Mouse (Mus musculus) layer of hippocampus, adult 18-20 months (tissue): ENCODE measurements around the gene Nucb1. TPM values are rescaled to one million over a fixed set of nuclear protein-coding genes. Genes with fewer than 3 reads are reported as not detected.
"Not testable (repeated sequence)": the region's sequence is repeated elsewhere in the genome, so short reads cannot be mapped to it uniquely, and the experiment has no call there.

Source experiments
- DNase-seq, 2 experiments: peaks; one replicate each; pipeline ENCODE4 v3.0.0; 2022; ENCODE audit warnings: low spot score in 2 of 2
- total RNA-seq, 2 experiments: library from RNA; stranded (reverse); gene quantifications; 2 replicates each; pipeline ENCODE4 v1.2.3; 2021

Gene Nucb1
- total RNA-seq, 2 experiments from 2014 or later, result 109 to 110 TPM

DNA sequence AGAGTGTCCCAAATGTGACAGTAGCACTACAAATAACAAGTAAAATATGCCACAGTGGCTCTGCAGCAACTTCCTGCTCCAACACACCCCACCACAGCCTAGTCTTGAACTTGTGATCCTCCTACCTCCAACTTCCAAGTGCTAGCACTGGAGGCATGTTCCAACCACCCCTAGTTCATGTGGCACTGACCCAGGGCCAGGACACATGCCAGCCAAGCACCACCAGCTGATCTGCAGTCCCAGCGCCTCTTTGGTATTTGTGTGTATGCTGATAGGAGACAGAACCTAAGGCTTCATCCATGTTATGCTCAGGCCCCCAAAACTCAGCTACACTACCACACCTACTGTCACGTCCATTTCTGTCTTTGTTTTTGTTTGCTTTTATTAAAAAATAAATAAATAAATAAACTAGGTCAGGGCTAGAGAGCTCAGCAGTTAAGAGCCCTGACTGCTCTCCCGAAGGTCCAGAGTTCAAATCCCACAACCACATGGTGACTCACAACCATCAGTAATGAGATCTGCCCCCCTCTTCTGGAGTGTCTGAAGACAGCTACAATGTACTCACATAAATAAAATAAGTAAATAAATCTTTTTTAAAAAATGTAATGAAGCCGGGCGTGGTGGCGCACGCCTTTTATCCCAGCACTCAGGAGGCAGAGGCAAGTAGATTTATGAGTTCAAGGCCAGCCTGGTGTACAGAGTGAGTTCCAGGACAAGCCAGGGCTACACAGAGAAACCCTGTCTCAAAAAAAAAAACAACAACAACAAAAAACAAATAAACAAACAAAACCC is 46.0 kb downstream of the Nucb1 start:
- DNase-seq, result no peak

DNA sequence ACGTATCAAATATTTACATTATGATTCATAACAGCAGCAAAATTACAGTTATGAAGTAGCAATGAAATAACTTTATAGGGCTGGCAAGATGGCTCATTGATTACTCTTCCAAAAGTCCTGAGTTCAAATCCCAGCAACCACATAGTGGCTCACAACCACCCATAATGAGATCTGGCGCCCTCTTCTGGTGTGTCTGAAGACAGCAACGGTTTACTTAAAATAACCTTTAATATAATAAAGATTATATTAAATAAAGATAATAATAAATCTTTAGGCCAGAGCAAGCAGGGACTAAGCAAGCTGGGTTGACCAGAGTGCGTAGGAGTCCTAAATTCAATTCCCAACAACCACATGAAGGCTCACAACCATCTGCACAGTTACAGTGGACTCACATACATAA is 47.3 kb downstream of the Nucb1 start:
- DNase-seq, result not testable (repeated sequence)

DNA sequence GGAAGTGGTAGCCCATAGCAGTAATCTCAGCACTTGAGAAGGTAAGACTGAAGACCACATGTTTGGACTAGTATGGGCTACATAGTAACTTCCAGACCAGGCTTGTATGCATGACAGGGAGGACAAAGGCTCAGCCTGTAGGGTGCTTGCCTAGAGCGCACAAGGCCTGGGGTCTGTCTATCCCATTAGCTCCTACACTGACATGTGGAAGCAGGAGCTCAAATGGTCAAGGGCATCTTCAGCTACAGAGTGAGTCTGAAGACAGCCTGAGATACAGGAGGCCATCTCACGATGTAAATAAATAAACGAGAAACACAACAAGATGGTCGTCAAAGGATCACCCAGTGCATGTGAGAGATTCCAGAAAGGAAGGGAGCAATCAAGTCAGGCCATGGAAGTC is 47.9 kb downstream of the Nucb1 start:
- no peak for DNase-seq

DNA sequence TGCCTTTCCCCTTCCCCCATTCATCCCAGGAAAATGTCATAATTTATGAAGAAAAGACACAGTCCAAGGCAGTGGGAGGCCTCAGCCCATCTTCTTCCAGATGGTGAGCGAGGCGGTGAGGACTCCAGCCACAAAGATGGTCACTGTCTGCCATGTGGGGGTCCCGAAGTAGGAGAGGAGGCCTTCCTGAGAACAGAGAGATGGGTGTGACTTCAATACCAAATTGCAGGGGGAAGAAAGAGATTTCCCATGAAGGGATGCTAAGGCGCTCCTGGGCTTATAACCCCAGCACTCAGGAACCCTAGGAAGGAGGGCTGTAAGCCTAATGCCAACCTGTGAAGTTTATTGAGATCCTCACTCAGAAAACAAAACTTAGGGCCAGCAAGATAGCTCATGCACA is 48.4 kb downstream of the Nucb1 start:
- DNase-seq, result no peak

DNA sequence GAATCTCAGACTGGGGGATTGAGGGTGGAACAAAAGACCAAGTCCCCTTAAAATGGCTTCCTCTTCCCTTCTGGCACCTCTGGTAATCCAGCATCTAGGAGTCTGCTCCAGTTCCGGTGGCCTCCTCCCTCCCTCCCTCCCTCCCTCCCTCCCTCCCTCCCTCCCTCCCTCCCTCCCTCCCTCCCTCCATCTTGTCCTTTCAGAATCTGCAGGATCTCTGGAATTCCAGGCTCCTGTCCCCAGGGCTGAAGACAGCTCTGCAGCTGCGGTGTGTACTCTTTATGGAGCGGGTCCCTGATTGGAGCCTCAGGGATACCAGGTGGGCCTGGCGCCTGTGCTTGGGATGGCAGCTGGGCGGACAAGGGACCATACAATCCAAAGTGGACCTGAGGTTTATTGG is 48.9 kb downstream of the Nucb1 start:
- DNase-seq, result no peak

DNA sequence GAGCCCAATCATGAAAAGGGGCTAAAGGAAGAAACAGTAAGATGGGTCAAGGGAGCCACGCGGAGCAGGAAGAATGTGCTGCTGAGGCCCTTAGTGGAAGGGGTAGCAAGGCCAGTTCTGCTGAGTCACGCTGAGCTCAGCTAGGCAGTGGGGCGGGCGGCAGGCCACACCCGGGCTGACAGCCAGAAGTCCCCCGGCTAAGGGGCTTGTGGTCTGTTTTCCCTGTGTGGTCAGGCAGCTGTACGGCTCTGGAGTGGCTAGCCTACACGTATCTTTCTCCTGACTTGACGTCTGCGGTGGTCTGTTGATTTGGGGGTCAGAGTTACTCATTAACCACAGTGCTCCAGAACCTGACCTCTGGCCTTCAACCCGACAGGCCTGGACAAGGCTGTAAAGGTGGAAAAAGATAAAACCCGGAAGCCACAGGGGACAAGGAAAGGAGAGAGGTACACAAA is 49.3 kb downstream of the Nucb1 start:
- DNase-seq, result peak in 1 of 2 experiments; percentile 43

DNA sequence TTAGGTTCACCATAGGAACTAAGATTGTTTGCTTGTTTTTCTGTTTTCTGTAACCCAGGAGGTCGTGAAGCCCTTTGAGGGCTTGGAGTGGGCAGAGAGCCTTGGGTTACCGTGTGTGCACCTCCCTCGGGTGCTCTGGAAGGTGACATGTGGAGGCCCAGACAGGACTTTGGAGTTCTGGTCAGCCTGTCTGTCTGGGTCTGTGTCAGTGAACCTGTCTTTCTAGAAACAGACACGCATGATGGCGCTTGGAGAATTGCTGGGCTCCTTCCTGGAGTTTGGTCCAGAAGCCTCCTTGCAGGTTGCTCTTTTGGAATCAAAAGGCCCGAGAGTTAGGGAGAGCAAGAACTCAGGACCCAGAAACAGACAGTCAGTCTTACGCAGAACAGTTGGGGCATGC is 49.8 kb downstream of the Nucb1 start:
- no peak for DNase-seq

DNA sequence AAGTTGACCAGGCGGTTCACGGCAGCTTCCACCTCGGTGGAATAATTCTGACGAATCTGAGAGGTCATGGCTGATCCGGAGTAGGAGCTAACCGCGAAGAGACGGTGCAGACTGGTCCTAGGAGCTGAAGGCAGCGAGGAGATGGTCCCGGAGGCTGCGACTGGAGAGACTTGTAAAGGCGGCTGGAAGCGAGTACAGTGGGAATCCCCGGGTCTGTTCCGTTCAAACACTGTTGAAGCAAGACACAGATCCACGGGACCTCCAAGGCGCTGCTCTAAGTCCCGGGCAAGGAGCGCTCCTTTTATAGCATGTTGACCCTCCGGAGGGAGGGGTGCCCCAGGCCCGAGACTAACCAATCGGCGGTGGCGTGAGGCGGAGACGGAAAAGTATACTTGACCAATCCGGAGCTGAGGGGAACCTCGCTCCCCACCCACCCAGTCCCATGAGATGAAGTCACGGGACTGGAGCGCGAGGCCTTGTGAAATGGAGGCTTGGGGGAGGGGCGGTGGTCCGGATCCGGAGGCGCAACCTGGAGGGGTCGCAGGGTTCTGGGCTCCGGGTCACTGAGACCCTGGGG is 50.6 kb downstream of the Nucb1 start, which contains the start of gene Ftl1:
Ftl1 (minus strand) TSS at position 321 of the 577 bp plus-strand sequence.
- peak; percentile 96 to 98 for DNase-seq

DNA sequence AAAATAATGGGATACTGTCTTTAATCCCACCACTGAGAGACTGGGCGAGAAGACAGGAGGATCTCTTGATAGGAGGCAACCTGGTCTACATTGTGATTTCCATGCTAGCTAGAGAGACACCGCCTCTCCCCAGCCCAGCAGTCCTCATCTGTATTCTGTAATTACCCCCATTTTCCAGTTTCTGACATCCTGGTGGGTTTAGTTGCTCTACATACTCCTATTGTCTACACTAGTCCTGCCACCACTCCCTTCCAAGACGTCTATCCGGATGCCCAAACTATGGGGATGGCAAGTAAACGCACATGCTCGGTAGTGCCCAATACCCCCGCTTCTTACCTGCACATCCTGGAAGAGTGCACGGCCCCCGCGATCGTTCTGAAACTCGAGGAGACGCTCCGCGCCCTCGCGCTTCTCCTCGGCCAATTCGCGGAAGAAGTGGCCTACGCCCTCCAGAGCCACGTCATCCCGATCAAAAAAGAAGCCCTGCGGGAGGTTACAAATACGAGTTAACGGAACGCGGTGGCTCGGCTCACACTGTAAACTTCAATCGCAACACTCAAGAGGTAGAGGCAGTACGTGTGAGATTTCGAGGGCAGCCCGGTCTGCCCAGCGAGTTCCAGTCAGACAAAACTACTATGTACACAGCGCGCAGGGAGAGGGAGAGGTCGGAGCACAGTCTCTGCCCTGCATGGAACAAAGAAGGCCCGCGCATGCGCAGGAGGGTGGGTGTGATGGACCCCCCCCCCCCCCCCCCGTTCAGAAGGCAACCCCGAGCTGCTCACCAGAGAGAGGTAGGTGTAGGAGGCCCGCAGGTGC is 51.2 kb downstream of the Nucb1 start:
- peak in 1 of 2 experiments; percentile 80 for DNase-seq

DNA sequence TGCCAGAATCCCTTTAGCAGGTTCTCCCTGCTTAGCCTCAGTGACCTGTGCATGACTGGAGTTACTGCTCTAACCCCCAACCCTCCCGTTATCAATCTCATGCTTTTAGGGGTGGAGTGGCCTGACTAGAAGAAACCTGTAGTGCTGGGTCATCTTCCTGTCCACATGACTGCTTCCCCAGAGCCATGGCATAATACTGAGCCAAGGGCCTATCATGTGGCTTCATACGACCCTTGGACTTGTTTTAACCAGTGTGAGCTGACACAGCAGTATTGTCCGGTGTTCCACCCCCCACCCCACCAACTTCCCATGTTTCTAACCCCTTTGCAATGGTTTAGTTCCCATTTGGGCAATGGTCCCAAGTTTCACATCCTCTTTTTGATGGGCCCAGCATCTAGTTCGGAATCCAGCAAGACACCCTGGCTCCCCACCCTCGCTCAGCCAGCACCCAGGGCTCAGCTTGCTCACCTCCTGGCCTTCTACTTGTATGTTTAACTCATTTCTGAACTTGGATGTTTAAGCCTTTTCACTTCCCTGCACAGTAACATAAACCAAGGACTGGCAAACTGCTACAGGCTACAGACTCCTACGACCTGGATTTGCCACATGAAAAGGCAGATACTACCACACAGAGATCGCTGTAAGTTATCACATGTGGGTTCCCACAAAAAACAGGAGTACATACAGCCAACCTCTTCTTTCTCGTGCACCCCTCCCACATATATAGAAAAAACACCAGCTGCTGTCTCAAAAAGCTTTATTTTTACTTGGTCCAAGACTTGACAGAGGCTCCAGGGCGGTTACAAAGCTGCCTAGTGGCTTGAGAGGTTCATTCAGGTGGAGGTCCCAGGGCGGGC is 52.8 kb downstream of the Nucb1 start:
- no peak for DNase-seq

DNA sequence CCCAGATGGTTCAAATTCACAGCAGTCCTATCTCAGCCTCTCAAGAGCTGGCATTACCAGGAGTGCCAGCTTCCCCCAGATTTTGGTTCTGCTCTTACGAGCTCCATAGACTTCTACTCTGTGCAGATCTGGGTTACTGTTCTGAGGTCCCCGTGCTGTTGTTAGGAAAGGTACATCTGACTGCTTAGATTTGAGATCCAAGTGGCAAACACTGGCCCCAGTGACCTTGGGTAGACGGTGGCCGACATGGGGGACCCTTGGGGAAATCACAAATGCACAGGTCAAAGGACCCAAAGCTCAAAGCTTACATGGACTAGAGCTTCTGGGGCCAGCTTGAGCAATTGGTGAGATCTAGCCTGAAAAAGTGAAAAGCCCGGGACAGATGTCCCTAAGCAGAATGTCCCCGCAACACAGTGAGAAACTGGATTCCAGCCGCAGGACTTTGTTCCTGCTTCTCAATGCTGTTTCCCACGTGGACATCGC is 53.4 kb downstream of the Nucb1 start:
- DNase-seq, result no peak

DNA sequence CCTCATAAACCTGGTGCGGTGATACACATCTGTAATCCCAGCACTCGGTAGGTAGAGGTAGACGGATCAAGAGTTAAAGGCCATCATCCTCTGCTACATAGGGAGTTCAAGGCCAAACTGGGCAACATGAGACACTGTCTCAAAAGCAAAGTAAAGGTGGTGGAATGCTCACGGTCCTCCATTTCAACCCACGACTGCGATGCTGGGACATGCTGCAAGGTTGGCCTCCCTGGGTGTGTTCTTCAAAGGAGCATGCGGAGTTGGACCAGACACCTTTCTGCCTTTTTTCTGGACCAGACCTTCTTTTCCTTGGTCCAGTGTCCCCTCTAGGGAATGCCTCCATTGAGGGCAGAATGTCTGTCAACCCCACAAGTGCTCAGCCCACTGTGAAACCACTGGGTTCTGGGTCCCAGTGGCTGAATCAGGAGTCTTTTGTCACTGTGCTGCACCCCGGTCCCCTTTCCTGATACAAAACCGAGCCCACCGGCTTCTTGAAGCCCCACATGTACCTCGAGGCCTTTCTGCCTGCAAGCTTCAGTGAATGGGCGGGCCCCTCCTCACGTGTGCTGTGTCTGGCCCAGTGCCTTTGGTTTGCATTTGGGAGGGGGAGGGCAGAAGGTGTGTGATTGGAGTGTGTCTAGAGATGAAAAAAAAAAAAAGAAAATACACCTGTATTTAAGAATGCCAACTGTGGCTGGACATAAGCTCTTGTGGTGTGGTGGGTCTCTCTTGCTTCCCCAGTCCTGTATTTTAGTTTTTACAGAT is 54.1 kb downstream of the Nucb1 start:
- no peak for DNase-seq

DNA sequence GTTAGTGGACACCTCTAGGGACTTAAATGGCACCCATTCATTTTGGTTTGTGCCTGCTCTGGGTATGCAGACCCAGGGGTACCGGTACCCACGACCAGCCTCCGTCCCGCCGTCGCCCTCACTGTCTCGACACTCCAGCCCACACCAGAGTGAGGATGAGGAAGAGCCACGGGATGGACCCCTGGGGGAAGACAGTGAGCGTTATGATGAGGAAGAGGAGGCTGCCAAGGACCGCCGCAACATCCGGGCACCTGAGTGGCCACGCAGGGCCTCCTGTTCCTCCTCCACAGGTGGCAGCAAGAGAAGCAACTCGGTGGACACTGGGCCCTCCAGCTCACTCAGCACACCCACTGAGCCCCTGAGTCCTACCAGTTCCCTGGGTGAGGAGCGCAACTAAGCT is 55.2 kb downstream of the Nucb1 start:
- DNase-seq, result no peak

DNA sequence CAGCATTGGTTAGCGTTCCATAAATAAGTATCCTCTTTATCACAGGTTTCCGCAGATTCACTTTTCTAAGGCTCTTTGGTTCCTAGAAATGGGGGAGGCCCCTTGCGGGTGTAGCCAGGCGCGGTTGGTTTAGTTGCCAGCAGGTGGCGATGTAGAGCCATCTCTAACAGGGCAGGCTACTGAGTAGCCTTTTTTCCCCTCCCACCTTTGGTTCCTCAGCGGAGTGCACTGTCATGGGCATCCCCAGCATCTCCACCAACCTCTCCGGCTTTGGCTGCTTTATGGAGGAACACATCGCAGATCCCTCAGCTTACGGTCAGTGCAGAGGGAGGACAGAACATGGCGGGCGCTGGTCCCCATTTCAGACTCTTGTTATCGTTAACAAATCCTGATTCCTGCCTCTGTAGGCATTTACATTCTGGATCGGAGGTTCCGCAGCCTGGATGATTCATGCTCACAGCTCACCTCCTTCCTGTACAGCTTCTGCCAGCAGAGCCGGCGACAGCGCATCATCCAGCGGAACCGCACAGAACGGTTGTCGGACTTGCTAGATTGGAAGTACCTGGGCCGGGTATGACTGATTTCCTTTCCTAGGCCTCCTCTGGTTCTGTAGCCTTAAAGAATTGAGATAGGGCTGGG is 58.7 kb downstream of the Nucb1 start:
- DNase-seq, result peak; percentile 83 to 92

DNA sequence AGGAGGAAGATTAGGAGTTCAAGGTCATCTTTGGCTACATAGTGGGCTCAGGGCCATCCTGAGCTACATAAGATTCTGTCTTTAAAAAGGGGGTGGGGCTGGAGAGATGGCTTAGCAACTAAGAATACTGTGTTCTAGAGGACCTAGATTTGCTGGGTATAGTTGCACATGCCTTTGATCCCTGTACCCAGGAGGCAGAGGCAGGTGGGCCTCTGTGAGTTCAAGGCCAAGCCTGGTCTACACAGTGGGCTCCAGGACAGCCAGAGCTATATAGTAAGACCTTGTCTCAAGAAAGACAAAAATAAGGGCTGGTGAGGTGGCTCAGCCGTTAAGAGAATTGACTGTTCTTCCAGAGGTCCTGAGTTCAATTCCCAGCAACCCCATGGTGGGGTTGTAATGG is 60.2 kb downstream of the Nucb1 start:
- no peak for DNase-seq

DNA sequence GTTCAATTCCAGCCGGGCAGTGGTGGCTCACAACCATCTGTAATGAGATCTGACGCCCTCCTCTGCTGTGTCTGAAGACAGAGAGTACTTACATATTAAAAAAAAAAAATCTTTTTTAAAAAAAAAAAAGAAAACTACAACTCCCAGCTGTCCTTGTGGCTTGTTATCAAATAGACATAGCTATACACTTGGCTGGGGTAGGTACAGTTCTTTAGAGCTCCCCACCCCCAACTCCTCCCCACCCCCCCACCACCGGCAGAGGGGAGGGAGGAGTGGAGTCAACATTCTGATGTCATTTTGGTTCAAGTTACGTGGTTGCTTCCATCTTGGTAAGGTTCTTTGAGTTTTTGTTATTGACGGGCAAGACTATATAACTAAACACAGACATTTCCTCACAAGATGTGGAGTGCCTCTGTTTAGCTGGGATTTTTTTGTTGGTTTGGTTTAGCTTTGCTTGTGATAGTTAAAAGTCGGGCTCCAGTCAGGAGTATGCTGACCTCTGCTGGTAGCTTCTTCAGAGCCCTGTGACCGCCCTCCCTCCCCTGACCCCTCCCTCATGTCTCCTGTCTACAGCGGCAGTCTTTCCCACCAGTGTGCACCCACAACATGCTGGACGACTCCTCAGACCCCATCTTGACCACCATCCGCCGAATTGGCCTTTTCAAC is 62.7 kb downstream of the Nucb1 start:
- DNase-seq, result no peak

DNA sequence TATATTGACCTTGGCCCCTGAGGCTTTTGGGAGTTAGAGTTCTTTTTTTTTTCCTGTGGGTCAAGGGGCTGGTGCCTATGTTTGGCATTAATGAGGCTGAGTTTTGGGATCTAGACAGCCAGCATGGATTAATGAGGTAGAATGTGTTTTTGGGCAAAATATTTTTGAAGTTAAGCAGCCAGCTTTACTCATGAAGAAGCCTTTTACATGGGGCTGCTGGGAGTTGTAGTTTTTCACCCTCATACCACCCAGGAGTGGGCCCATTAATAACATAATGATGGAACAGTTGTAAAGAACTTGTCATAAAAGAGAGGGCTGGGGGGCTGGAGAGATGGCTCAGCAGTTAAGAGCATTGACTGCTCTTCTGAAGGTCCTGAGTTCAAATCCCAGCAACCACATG is 63.6 kb downstream of the Nucb1 start:
- DNase-seq, result no peak

DNA sequence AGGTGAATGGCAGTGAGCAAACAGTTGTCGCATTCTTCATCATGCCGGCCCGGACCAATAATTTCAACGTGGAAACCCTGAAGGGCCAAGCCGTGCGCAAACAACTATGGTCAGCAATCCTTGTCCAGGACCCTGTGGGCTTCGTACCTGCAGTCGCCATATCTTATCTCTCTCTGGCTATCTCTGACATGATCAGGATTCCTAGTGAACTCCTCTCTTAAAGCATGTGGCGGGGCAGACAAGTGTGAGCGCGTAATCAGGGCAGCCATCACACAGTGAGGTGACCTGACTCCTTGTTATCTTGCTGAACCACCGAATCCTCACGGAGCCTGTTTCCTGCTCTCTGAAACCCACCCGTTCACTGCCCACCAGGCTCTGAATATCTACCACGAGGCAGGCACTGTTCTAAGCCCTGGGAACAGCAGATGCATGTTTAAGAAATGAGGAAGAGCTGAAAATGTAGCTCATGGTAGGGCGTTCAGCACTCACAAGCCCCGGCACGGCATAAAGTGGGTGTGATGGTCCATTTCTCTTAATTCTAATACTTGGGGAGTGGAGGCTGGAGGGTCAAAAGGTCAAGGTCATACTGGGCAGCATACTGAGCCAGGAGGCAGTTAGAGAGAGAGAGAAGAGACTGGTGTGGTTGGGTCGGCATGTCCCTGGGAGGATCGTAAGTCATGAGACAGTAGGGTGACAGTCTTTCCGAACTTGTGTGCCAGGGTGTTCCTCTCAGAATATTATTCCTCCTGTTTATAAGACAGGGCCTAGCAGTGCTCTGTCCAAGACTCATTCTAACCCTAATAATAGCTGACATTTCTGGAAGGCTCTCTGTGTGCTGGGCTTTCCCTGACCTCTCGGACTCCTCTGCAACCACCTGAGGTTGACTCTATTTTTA is 66.4 kb downstream of the Nucb1 start:
- DNase-seq, result no peak
